Mouse (Mus musculus): ENCODE results near the gene Cyp4a30b.

DNA sequence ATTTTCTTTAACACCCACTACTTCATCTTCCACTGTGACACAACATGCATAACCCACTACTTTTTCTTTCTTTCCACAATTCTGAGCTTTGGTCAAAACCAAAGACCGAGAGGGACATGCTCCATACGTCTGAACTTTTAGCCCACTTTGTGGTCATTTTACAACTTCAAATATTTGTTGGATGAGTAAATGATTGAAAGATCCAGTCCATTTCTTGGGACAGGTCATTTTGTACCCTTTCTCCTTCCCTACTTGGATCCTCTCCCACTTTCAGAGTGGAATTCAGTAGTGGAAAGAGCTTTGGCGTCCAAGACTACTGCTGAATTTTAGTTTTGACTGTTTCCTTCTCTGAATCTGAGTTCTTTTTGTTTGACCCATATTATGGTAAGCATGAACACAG lies 45.1 kb downstream of the Cyp4a30b start:
- TF ChIP-seq EP300 (IDR thresholded peaks at IDR 0.05), result no peak
- no peak for TF ChIP-seq CTCF (IDR thresholded peaks at IDR 0.05)
